Mouse (Mus musculus): ENCODE data around the gene Kat6b.
"Not testable (repeated sequence)": the region's sequence is repeated elsewhere in the genome, so short reads cannot be mapped to it uniquely, and the experiment has no call there.

Gene Kat6b

GRCm38 (mm10) chr14:21481231-21481630, at the start of gene Kat6b:
Kat6b (plus strand) TSS chr14:21481434.
- DNase-seq (ENCODE audit: low spot score) = no peak

GRCm38 (mm10) chr14:21433415-21433814, 47.8 kb upstream of the Kat6b start:
- no peak for DNase-seq (ENCODE audit: low spot score)

GRCm38 (mm10) chr14:21433995-21434394, 47.2 kb upstream of the Kat6b start:
- DNase-seq (ENCODE audit: low spot score) = peak; percentile 17

GRCm38 (mm10) chr14:21434686-21435085, 46.5 kb upstream of the Kat6b start:
- DNase-seq (ENCODE audit: low spot score) = no peak

GRCm38 (mm10) chr14:21439785-21440184, 41.4 kb upstream of the Kat6b start:
- DNase-seq (ENCODE audit: low spot score) = peak; percentile 42

- DNase-seq (ENCODE audit: low spot score) = no peak
These were observed 40.7 kb upstream of the Kat6b start for GRCm38 (mm10) chr14:21440526-21440925.

GRCm38 (mm10) chr14:21441772-21442533, 39.3 kb upstream of the Kat6b start:
- DNase-seq (ENCODE audit: low spot score) = peak; percentile 71

- no peak for DNase-seq (ENCODE audit: low spot score)
These were observed 28.7 kb upstream of the Kat6b start for GRCm38 (mm10) chr14:21452581-21452980.

GRCm38 (mm10) chr14:21453896-21454295, 27.3 kb upstream of the Kat6b start:
- DNase-seq (ENCODE audit: low spot score) = no peak

- DNase-seq (ENCODE audit: low spot score) = no peak
These were observed 25.4 kb upstream of the Kat6b start for GRCm38 (mm10) chr14:21455654-21456350.

GRCm38 (mm10) chr14:21456526-21456925, 24.7 kb upstream of the Kat6b start:
- no peak for DNase-seq (ENCODE audit: low spot score)

GRCm38 (mm10) chr14:21457876-21458275, 23.4 kb upstream of the Kat6b start:
- no peak for DNase-seq (ENCODE audit: low spot score)

GRCm38 (mm10) chr14:21458696-21459095, 22.5 kb upstream of the Kat6b start:
- DNase-seq (ENCODE audit: low spot score) = no peak

- no peak for DNase-seq (ENCODE audit: low spot score)
These were observed 22.1 kb upstream of the Kat6b start for GRCm38 (mm10) chr14:21459163-21459562.

- no peak for DNase-seq (ENCODE audit: low spot score)
These were observed 18.8 kb upstream of the Kat6b start for GRCm38 (mm10) chr14:21462398-21462797.

GRCm38 (mm10) chr14:21463117-21463712, 18.0 kb upstream of the Kat6b start:
- DNase-seq (ENCODE audit: low spot score) = no peak

- DNase-seq (ENCODE audit: low spot score) = no peak
These were observed 10.8 kb upstream of the Kat6b start for GRCm38 (mm10) chr14:21470386-21470785.

GRCm38 (mm10) chr14:21471975-21472374, 9.3 kb upstream of the Kat6b start:
- no peak for DNase-seq (ENCODE audit: low spot score)

GRCm38 (mm10) chr14:21474593-21475132, 6.6 kb upstream of the Kat6b start:
- DNase-seq (ENCODE audit: low spot score) = not testable (repeated sequence)

- DNase-seq (ENCODE audit: low spot score) = no peak
These were observed 4.1 kb upstream of the Kat6b start for GRCm38 (mm10) chr14:21477181-21477580.

- DNase-seq (ENCODE audit: low spot score) = no peak
These were observed 1.7 kb upstream of the Kat6b start for GRCm38 (mm10) chr14:21479566-21479965.

GRCm38 (mm10) chr14:21480191-21480590, 1.0 kb upstream of the Kat6b start:
- no peak for DNase-seq (ENCODE audit: low spot score)

- DNase-seq (ENCODE audit: low spot score) = no peak
These were observed 3.0 kb downstream of the Kat6b start for GRCm38 (mm10) chr14:21484199-21484598.
